Mouse (Mus musculus): ENCODE results near the gene Hand1.

DNA sequence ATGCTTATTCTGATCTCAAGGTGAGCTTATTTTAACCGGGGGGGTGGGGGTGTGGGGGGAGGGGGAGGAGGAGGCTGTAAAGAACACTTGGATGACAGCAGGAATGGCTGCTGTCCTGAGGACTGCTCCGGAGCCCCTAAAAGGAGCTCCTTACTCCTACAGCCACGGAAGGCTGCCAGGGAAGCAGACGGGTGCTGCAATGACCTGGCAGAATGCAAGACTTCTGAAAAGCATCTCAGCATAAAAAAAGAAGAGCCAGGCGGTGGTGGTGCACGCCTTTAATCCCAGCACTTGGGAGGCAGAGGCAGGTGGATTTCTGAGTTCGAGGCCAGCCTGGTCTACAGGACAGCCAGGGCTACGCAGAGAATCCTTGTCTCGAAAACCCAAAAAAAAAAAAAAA lies 34.8 kb downstream of the Hand1 start:
- TF ChIP-seq CTCF (IDR thresholded peaks at IDR 0.05; ENCODE audit: control insufficient read depth, insufficient read depth, low read length) = no peak
- TF ChIP-seq POLR2A (IDR thresholded peaks at IDR 0.05; ENCODE audit: borderline replicate concordance, control insufficient read depth, low read depth, low read length) = no peak

All from bone marrow, adult 2 months (tissue).